Mouse (Mus musculus): ENCODE measurements around the gene Ppp1r14c. TPM values are rescaled to one million over a fixed set of nuclear protein-coding genes. Genes with fewer than 3 reads are reported as not detected.

Ppp1r14c gene
- polyA plus RNA-seq, 1 experiment from 2014 or later = 1.7 TPM

DNA sequence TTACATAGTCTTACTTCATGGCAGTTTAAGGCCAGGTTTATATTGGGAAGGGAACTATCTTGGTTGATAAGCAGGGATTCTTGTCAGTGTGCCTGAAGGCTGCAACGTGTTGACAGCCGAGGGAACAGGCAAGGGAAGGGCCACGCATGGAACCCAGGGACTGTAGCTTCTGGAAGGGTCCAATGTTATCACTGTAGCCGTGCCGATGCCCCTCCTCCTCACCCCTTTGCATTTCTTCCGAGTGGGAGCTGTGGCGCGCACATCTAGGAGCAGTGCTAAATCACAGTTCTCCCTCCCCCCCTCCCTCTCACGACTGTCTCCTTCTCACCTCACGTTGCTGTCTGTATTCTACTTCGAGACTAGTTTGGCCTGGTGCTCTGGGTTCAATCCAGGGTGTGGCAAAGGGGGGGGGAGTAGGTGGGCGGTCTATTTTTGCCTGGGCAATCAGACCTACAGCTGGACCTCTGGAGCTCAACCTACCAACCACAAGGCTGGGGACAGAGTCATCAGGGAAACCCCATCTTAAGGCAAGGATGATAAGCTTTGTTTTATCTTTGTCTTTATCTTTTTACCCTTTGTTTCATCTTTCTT lies 29.6 kb downstream of the Ppp1r14c start:
- 86% methylated on average over 12 of the region's 12 CpGs for WGBS
- H3K27ac ChIP-seq (replicated peaks; ENCODE audit: low read depth, low read length) = no peak overlapping the region
- ATAC-seq (ENCODE audit: insufficient number of reproducible peaks, low FRiP score, low TSS enrichment, low read depth) = no peak

DNA sequence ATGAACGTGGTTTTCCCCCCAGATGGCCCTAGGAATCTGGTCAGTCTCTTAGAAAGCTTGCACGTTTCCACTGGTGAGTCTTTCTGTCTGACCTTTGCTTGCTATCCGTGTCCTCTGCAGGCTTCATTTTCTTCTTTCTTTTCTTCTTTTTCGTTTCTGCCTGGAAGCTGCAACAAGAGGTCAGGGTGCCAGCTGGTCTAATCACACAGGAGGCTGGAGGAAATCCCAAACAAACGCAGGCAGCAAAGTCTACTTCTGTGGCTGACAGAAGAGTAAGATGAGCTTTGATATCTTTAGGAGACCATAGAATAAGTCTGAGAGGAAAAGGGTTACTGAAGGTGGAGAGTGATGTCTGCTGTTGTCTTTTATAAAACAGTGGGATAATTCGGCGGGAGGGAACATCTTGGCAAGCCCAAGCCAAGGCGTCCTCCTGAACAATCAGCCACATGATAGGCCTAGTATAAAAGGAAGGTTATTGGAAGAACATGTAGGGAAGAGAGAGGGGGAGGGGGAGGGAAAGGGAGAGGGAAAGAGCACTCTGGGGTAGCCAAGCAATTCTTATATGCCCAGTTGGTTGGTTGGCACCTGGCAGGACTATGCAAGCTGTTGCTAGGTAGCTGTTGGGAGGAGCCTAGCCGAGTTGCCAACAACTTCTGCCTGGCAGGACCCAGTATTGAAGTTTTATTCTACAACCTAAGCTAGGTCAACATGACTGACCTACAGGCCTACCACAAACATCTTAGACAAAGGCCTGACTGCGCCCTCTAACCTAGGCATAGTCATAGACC lies 30.3 kb downstream of the Ppp1r14c start:
- Histone ChIP-seq H3K9ac (ENCODE audit: low read length) (no peak overlapping the region), H3K27ac (replicated peaks; ENCODE audit: low read depth, low read length) (no peak overlapping the region), H3K9me3 (ENCODE audit: control insufficient read depth, low read length) (no peaks in the 10 kb centered on the region), H3K36me3 (ENCODE audit: control insufficient read depth, insufficient read depth, low read length) (no peaks in the 10 kb centered on the region), H3K27me3 (ENCODE audit: control insufficient read depth, insufficient read depth, low read length) (no peaks in the 10 kb centered on the region), H3K4me3 (ENCODE audit: low read depth, low read length) (no peak overlapping the region), H3K4me1 (ENCODE audit: control insufficient read depth, insufficient read depth, low read length) (no peaks in the 10 kb centered on the region), H3K4me2 (ENCODE audit: low read depth, severe bottlenecking) (no peak overlapping the region)
- ATAC-seq (ENCODE audit: insufficient number of reproducible peaks, low FRiP score, low TSS enrichment, low read depth) (no peak), DNase-seq (ENCODE audit: low spot score) (no peak)
- 83% methylated on average over 10 of the region's 10 CpGs for WGBS

More for the DNA sequence above, 29.6 kb downstream of the Ppp1r14c start:
- DNase-seq (ENCODE audit: low spot score) = no peak
- Histone ChIP-seq H3K4me3 (ENCODE audit: low read depth, low read length) (no peak overlapping the region), H3K36me3 (ENCODE audit: control insufficient read depth, insufficient read depth, low read length) (no peaks in the 10 kb centered on the region), H3K9me3 (ENCODE audit: control insufficient read depth, low read length) (no peaks in the 10 kb centered on the region), H3K4me2 (ENCODE audit: low read depth, severe bottlenecking) (no peak overlapping the region), H3K4me1 (ENCODE audit: control insufficient read depth, insufficient read depth, low read length) (no peaks in the 10 kb centered on the region), H3K9ac (ENCODE audit: low read length) (no peak overlapping the region), H3K27me3 (ENCODE audit: control insufficient read depth, insufficient read depth, low read length) (no peaks in the 10 kb centered on the region)

DNA sequence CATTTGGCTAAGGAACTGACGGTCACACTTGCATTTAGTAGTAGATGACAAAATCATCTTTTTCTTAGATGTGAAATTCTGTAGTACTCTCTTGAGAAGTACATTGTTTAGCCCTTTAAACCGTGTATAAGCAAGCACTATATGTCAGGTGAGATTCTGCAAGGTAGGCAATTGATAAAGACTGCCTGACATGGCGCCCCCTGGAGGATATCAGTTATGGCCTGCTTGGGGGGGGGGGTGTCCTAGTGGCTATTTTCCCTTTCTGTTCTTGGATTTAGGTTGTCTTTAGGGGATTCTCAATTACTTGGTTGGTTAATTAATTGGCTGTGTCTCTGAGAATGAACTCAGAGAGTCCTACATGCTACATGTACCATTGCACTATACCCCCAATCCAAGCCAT lies 31.5 kb downstream of the Ppp1r14c start:
- Histone ChIP-seq H3K36me3 (ENCODE audit: control insufficient read depth, insufficient read depth, low read length) (no peaks in the 10 kb centered on the region), H3K9me3 (ENCODE audit: control insufficient read depth, low read length) (no peaks in the 10 kb centered on the region), H3K27me3 (ENCODE audit: control insufficient read depth, insufficient read depth, low read length) (no peaks in the 10 kb centered on the region), H3K4me1 (ENCODE audit: control insufficient read depth, insufficient read depth, low read length) (no peaks in the 10 kb centered on the region), H3K9ac (ENCODE audit: low read length) (no peak overlapping the region), H3K4me3 (ENCODE audit: low read depth, low read length) (no peak overlapping the region), H3K27ac (replicated peaks; ENCODE audit: low read depth, low read length) (no peak overlapping the region), H3K4me2 (ENCODE audit: low read depth, severe bottlenecking) (no peak overlapping the region)
- 78% methylated on average over 3 of the region's 3 CpGs for WGBS
- DNase-seq (ENCODE audit: low spot score) (no peak), ATAC-seq (ENCODE audit: insufficient number of reproducible peaks, low FRiP score, low TSS enrichment, low read depth) (no peak)

DNA sequence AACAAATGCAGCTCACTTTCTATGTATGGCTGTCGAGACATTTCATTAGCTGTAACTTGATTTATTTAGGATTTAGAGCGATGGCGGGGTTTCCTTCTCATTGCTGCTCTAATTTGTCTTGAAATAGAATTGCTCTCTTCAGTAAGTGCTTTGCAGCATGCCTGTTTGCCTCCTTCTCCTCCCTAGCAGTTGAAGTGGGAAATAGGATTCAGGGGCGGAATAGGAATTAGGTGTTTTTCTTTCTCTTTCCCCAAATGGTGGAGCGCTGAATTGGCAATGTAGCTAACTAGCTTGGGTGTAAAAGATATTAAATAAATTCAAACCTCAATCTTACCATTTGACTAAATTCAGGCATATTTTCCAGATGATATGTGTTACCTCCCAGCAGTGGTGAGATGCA lies 32.2 kb downstream of the Ppp1r14c start:
- H3K4me1 ChIP-seq (ENCODE audit: control insufficient read depth, insufficient read depth, low read length) = no peaks in the 10 kb centered on the region
- DNase-seq (ENCODE audit: low spot score) (no peak), ATAC-seq (ENCODE audit: insufficient number of reproducible peaks, low FRiP score, low TSS enrichment, low read depth) (no peak)
- H3K27me3 ChIP-seq (ENCODE audit: control insufficient read depth, insufficient read depth, low read length) = no peaks in the 10 kb centered on the region
- H3K36me3 ChIP-seq (ENCODE audit: control insufficient read depth, insufficient read depth, low read length) = no peaks in the 10 kb centered on the region
- 83% methylated on average over 5 of the region's 5 CpGs for WGBS
- no peaks in the 10 kb centered on the region for H3K9me3 ChIP-seq (ENCODE audit: control insufficient read depth, low read length)
- no peak overlapping the region for H3K4me2 ChIP-seq (ENCODE audit: low read depth, severe bottlenecking)
- no peak overlapping the region for H3K9ac ChIP-seq (ENCODE audit: low read length)
- H3K4me3 ChIP-seq (ENCODE audit: low read depth, low read length) = no peak overlapping the region
- no peak overlapping the region for H3K27ac ChIP-seq (replicated peaks; ENCODE audit: low read depth, low read length)

DNA sequence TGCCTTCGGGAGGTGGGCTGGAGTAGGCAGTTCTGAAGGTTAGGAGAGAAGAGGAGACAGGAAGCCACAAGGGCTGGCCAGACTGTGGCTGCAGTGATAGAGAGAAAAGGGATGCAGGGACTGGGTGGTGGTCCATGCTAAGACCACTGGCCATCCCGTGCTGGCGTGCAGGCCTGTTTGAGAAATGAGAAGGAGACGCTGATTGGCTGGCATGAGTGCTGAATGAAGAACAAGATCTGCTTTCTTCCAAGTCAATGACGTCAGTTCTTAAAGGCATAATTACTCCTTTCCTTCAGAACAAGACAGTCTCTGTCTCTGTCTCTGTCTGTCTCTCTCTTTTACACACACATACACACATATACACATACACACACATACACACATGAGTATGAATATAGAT lies 36.4 kb downstream of the Ppp1r14c start:
- no peaks in the 10 kb centered on the region for H3K27me3 ChIP-seq (ENCODE audit: control insufficient read depth, insufficient read depth, low read length)
- H3K9me3 ChIP-seq (ENCODE audit: control insufficient read depth, low read length) = no peaks in the 10 kb centered on the region
- WGBS = 90% methylated on average over 5 of the region's 5 CpGs
- no peak overlapping the region for H3K4me2 ChIP-seq (ENCODE audit: low read depth, severe bottlenecking)
- H3K36me3 ChIP-seq (ENCODE audit: control insufficient read depth, insufficient read depth, low read length) = no peaks in the 10 kb centered on the region
- H3K4me3 ChIP-seq (ENCODE audit: low read depth, low read length) = no peak overlapping the region
- no peak overlapping the region for H3K9ac ChIP-seq (ENCODE audit: low read length)
- no peaks in the 10 kb centered on the region for H3K4me1 ChIP-seq (ENCODE audit: control insufficient read depth, insufficient read depth, low read length)
- no peak for DNase-seq (ENCODE audit: low spot score)
- no peak overlapping the region for H3K27ac ChIP-seq (replicated peaks; ENCODE audit: low read depth, low read length)
- no peak for ATAC-seq (ENCODE audit: insufficient number of reproducible peaks, low FRiP score, low TSS enrichment, low read depth)

DNA sequence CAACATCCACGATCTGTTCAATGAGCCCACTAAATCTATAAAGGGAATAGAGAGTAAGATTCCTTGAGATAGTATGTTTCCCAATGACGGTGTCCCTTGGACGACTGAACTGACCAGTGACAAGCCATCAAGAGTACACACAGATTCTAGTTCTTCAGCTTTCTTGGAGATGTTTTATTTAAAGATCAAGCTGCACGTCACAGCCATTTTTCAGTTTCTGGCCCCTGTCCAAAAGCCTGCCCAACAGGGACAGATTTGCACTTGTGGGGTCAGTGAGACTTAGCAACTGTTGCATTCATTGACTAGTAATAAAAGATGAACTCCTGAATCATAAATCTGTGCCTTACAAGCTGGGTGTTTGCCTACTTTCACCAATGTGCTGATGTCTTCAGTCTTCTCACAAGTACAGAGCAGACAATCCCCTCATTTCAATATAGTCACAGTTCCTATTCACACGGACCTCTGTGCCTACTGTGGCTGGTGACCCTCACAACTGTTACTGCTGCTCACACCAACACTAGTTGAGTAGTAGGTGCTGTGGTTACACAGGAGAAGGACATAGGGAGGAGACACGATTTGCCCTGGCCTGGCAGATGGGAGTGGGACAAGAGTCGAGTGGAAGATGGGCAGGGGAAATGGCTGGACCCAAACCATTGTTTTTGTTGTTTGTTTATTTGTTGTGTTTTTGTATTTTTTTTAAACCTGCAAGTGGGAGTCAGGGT lies 37.7 kb downstream of the Ppp1r14c start:
- DNase-seq (ENCODE audit: low spot score) (no peak), ATAC-seq (ENCODE audit: insufficient number of reproducible peaks, low FRiP score, low TSS enrichment, low read depth) (no peak)
- H3K4me2 ChIP-seq (ENCODE audit: low read depth, severe bottlenecking) = no peak overlapping the region
- H3K36me3 ChIP-seq (ENCODE audit: control insufficient read depth, insufficient read depth, low read length) = no peaks in the 10 kb centered on the region
- no peak overlapping the region for H3K9ac ChIP-seq (ENCODE audit: low read length)
- H3K4me3 ChIP-seq (ENCODE audit: low read depth, low read length) = no peak overlapping the region
- no peaks in the 10 kb centered on the region for H3K9me3 ChIP-seq (ENCODE audit: control insufficient read depth, low read length)
- no peaks in the 10 kb centered on the region for H3K4me1 ChIP-seq (ENCODE audit: control insufficient read depth, insufficient read depth, low read length)
- no peaks in the 10 kb centered on the region for H3K27me3 ChIP-seq (ENCODE audit: control insufficient read depth, insufficient read depth, low read length)
- no peak overlapping the region for H3K27ac ChIP-seq (replicated peaks; ENCODE audit: low read depth, low read length)
- WGBS = 83% methylated on average over 7 of the region's 7 CpGs

DNA sequence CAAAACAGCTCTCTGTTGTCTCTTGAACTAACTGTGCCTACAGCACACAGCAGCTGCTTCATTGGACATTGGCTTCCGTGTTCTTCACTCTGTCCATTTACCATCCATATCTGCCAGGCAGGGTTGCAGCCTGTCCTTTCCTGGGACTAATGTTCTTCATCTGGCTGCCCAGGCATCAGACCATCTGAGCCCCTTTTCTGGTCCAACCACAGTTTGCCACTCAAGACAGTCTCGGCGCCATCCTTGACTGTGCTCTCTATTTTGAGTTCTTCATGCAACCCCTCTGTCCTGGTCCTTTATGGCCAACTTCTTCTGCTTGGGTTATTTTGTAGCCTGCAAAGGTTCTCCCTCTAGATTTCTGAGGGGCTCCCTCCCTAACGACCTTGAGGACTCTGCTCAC lies 38.5 kb downstream of the Ppp1r14c start:
- no peak overlapping the region for H3K27ac ChIP-seq (replicated peaks; ENCODE audit: low read depth, low read length)
- no peak for DNase-seq (ENCODE audit: low spot score)
- no peaks in the 10 kb centered on the region for H3K27me3 ChIP-seq (ENCODE audit: control insufficient read depth, insufficient read depth, low read length)
- 90% methylated on average over 4 of the region's 4 CpGs for WGBS
- H3K4me3 ChIP-seq (ENCODE audit: low read depth, low read length) = no peak overlapping the region
- no peaks in the 10 kb centered on the region for H3K36me3 ChIP-seq (ENCODE audit: control insufficient read depth, insufficient read depth, low read length)
- no peaks in the 10 kb centered on the region for H3K4me1 ChIP-seq (ENCODE audit: control insufficient read depth, insufficient read depth, low read length)
- ATAC-seq (ENCODE audit: insufficient number of reproducible peaks, low FRiP score, low TSS enrichment, low read depth) = no peak
- no peaks in the 10 kb centered on the region for H3K9me3 ChIP-seq (ENCODE audit: control insufficient read depth, low read length)
- H3K4me2 ChIP-seq (ENCODE audit: low read depth, severe bottlenecking) = no peak overlapping the region
- H3K9ac ChIP-seq (ENCODE audit: low read length) = no peak overlapping the region

DNA sequence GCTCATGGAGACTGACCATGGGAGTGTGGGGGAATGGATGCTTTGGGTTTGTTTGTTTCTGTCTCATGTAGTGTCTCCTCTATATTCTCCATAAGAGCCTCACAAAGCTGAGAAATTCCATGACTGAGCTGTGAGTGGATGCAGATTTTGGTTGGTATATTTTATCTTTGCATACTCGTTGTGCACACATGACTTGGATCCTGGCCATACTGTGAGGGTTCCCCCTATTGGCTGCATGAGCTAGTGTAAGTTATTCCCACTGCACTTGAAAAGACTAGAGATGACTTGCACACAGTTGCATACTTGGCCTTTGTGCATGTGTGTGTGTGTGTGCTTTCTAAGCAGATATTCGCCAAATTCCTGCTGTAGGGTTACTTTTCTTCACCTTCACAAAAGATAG lies 40.4 kb downstream of the Ppp1r14c start:
- no peak overlapping the region for H3K9ac ChIP-seq (ENCODE audit: low read length)
- DNase-seq (ENCODE audit: low spot score) (no peak), ATAC-seq (ENCODE audit: insufficient number of reproducible peaks, low FRiP score, low TSS enrichment, low read depth) (no peak)
- no peaks in the 10 kb centered on the region for H3K36me3 ChIP-seq (ENCODE audit: control insufficient read depth, insufficient read depth, low read length)
- 76% methylated on average over 2 of the region's 2 CpGs for WGBS
- H3K27ac ChIP-seq (replicated peaks; ENCODE audit: low read depth, low read length) = no peak overlapping the region
- H3K27me3 ChIP-seq (ENCODE audit: control insufficient read depth, insufficient read depth, low read length) = no peaks in the 10 kb centered on the region
- no peaks in the 10 kb centered on the region for H3K4me1 ChIP-seq (ENCODE audit: control insufficient read depth, insufficient read depth, low read length)
- H3K4me3 ChIP-seq (ENCODE audit: low read depth, low read length) = no peak overlapping the region
- H3K4me2 ChIP-seq (ENCODE audit: low read depth, severe bottlenecking) = no peak overlapping the region
- H3K9me3 ChIP-seq (ENCODE audit: control insufficient read depth, low read length) = no peaks in the 10 kb centered on the region

Measured in limb, embryonic 11.5 days (tissue).